Mouse (Mus musculus) adrenal gland, adult 2 months (tissue): ENCODE measurements around the gene Alox12e. TPM values are rescaled to one million over a fixed set of nuclear protein-coding genes. Genes with fewer than 3 reads are reported as not detected.
"Not testable (repeated sequence)": the region's sequence is repeated elsewhere in the genome, so short reads cannot be mapped to it uniquely, and the experiment has no call there.

Experiments used
- DNase-seq: peaks from one replicate; pipeline ENCODE4 v3.0.0; 2021
- long read RNA-seq: library from polyadenylated mRNA; stranded (forward); transcript quantifications from one replicate; pipeline ENCODE4 v2.0.0, GENCODE M21; 2021
- polyA plus RNA-seq: library from polyadenylated mRNA; depleted of rRNA; stranded (reverse); fragments of >200 nt; gene quantifications from 2 replicates; pipeline ENCODE4 v1.2.3, GENCODE M21; 2012; rRNA removed
- total RNA-seq, 2 experiments: library from RNA; stranded (reverse); gene quantifications; 2 replicates each; pipeline ENCODE4 v1.2.3; 2021

The Alox12e gene
- total RNA-seq (not detected), polyA plus RNA-seq (0.06 TPM in 1 of 2 replicates, not detected in the other)
- long read RNA-seq: 0 reads

- DNase-seq: no peak
Measured at GRCm38 (mm10) chr11:70322528-70322927, at the start of gene Alox12e. TSS of gene Alox12e (minus strand) at chr11:70322628.

GRCm38 (mm10) chr11:70368626-70369025, 46.2 kb upstream of the Alox12e start:
- not testable (repeated sequence) for DNase-seq

- not testable (repeated sequence) for DNase-seq
Measured at GRCm38 (mm10) chr11:70367701-70368100, 45.3 kb upstream of the Alox12e start.

GRCm38 (mm10) chr11:70351868-70352267, 29.4 kb upstream of the Alox12e start, which contains the start of gene Alox15:
TSS of gene Alox15 (minus strand) at chr11:70352031.
- DNase-seq: no peak

GRCm38 (mm10) chr11:70348630-70349029, 26.2 kb upstream of the Alox12e start:
- DNase-seq: peak; percentile 19

- DNase-seq: no peak
Measured at GRCm38 (mm10) chr11:70347861-70348260, 25.4 kb upstream of the Alox12e start.

- DNase-seq: no peak
Measured at GRCm38 (mm10) chr11:70345546-70345945, 23.1 kb upstream of the Alox12e start.

GRCm38 (mm10) chr11:70345061-70345460, 22.6 kb upstream of the Alox12e start:
- no peak for DNase-seq

- no peak for DNase-seq
Measured at GRCm38 (mm10) chr11:70339481-70339880, 17.1 kb upstream of the Alox12e start.

GRCm38 (mm10) chr11:70334477-70334876, 12.0 kb upstream of the Alox12e start:
- peak; percentile 58 for DNase-seq

GRCm38 (mm10) chr11:70324726-70325125, 2.3 kb upstream of the Alox12e start:
- no peak for DNase-seq

GRCm38 (mm10) chr11:70321664-70322063, 764 bp downstream of the Alox12e start:
- peak; percentile 40 for DNase-seq

- DNase-seq: no peak
Measured at GRCm38 (mm10) chr11:70319614-70320013, 2.8 kb downstream of the Alox12e start.

- DNase-seq: peak; percentile 18
Measured at GRCm38 (mm10) chr11:70313833-70314232, 8.6 kb downstream of the Alox12e start.

- DNase-seq: peak; percentile 19
Measured at GRCm38 (mm10) chr11:70309341-70309740, 13.1 kb downstream of the Alox12e start.

- no peak for DNase-seq
Measured at GRCm38 (mm10) chr11:70308296-70308695, 14.1 kb downstream of the Alox12e start.

GRCm38 (mm10) chr11:70306159-70306558, 16.3 kb downstream of the Alox12e start:
- DNase-seq: peak; percentile 67

- DNase-seq: peak; percentile 35
Measured at GRCm38 (mm10) chr11:70302293-70302692, 20.1 kb downstream of the Alox12e start.

- no peak for DNase-seq
Measured at GRCm38 (mm10) chr11:70297836-70298454, 24.5 kb downstream of the Alox12e start.

- no peak for DNase-seq
Measured at GRCm38 (mm10) chr11:70297405-70297804, 25.0 kb downstream of the Alox12e start.

GRCm38 (mm10) chr11:70293881-70294280, 28.5 kb downstream of the Alox12e start:
- no peak for DNase-seq

- no peak for DNase-seq
Measured at GRCm38 (mm10) chr11:70291235-70291634, 31.2 kb downstream of the Alox12e start.

GRCm38 (mm10) chr11:70289236-70289635, 33.2 kb downstream of the Alox12e start:
- no peak for DNase-seq

GRCm38 (mm10) chr11:70288102-70288501, 34.3 kb downstream of the Alox12e start:
- no peak for DNase-seq
